Mouse (Mus musculus) CD4-positive naive resting alpha-beta T cell, adult 76 days (primary cell): ENCODE results near the gene Acer1. TPM values are rescaled to one million over a fixed set of nuclear protein-coding genes. Genes with fewer than 3 reads are reported as not detected.

ENCODE experiments used
- total RNA-seq: library from RNA; stranded (reverse); gene quantifications from one replicate; pipeline ENCODE4 v1.2.4, GENCODE M21; 2023

Acer1 gene
- total RNA-seq = not detected

DNA sequence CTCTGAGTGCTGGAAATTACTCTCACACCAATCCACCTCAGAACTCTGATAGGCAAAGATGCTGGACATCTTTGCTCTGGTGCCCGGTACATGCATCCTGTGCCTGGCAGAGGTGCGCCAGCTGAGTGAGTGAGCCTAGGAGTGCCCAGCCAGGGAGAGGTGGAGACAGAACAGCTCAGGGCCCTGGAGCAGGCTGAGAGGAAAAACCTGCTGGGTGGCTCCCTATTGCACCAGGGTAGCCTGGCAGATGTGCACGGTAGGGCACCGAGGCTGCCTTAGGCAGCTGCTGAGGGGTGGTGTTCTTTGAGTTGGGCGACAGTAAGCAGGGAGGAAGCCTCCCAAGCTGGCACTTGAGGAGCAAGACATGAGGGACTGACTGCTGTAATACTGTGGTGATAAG lies at the start of gene Acer1:
Gene Acer1 (minus strand): TSS at position 114 of the 400 bp plus-strand sequence.

DNA sequence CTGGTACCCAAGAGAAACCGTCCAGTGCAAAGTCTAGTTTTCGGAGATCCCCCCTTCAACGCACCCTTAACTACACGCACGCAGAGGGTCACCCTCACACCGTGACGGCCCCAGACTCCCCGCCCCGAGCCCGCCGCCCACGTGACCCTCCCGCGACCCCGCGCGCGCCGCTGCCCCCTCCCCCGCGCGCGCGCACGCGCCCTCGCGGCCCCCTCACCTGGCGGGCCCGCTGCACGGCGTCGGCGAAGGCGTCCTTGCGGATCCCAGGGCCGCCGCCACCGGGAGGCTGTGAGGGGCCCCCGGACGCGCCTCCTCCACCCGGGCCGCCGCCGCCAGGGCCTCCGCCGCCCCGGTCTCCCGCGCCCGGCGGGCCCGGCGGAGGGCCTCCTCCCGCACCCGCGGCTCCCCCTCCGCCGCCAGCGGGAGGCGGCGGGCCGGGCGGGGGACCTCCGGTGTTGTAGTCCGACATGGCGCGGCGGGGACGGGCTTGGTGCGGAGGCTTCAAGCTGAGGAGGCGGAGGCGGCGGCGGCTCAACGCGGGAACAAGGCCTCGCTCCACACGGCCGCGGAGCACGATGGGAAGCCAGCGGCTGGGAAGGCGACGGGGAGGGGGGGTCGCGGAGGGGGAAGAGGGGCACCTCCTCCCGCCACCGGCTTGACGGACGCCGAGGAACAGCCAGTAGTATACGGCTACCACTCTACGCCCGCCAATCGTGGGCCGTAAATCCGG lies 49.2 kb upstream of the Acer1 start, which contains the start of gene Khsrp:
Gene Khsrp (minus strand): TSS at position 592 of the 730 bp plus-strand sequence.

DNA sequence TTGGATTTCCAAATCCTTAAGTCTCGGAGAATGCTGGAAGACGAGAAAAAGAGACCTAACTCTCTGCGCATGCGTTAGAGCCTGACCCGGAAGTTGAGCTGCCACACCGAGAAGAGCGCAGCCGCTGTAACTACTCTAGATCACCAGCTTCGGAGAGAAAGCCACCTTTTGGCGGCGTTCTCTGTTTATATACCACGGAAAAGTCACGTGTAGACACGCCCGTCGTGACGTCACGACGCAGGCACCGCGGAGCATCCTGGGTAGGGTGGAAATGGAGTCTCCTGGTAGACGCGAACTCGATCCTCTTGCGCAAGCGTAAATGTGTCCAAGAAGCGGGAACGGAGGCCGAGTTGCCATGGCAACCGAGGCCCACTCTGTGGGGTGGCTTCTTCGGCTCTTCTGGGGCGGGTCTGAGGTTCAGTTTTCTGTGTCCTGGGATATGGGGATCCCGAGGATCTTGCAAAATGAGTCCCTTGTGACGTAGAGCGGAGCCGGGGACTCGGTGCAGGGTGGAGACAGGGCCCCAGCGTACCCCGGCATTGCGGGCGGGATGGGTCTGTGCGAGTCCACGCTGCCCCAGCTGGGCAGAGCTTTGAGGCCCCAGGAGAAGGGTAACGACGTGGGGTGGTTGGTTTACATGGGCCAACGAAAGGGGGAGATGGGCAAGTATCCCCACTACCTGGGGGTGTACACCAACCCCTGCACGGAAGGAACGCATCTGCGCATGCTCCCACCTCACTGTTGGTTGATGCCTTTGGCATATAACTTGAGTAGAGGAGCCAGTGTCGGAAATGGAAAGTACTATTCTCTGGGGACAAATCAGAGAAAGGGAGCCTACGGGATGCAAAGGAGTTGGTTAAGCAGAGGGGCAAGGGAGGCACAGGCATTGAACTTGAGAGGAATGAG lies 29.6 kb upstream of the Acer1 start, which contains the start of the genes Gtf2f1 and Gm17949:
Gene Gtf2f1 (minus strand): TSS at position 53 of the 906 bp plus-strand sequence.
Gene Gm17949 (plus strand): TSS at position 234 of the 906 bp plus-strand sequence.

DNA sequence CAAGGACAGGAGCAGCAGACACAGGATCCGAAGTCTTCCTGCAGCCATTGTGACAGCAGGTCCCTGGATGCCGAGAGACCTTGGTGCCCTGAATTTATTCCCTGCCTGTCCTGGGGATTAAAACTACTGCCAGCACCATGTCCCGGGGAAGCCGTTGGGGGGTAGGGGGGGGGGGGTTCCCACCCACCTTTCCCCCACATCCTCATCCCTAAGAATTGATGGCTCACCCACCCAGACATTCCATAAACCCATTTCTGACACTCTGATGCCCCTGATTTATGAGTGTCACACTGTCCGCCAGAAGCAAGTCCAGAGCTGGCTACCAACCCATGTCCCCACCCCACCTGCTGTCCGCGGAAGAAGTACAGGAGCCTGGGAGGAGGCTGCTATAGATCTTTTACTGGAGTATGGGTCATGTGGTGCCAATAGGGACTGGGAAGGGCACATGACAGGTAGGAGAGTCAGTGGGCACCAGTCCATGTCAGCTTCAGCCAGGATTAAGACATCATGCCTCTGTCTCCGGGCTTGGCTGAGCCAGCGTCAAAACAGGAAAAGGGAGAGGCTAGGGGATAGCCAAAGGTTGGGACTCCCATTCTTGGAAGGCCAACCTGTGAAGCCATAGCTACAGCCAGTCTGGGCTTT lies 18.2 kb upstream of the Acer1 start, which contains the start of gene Pspn:
Gene Pspn (minus strand): TSS at position 51 of the 642 bp plus-strand sequence.

DNA sequence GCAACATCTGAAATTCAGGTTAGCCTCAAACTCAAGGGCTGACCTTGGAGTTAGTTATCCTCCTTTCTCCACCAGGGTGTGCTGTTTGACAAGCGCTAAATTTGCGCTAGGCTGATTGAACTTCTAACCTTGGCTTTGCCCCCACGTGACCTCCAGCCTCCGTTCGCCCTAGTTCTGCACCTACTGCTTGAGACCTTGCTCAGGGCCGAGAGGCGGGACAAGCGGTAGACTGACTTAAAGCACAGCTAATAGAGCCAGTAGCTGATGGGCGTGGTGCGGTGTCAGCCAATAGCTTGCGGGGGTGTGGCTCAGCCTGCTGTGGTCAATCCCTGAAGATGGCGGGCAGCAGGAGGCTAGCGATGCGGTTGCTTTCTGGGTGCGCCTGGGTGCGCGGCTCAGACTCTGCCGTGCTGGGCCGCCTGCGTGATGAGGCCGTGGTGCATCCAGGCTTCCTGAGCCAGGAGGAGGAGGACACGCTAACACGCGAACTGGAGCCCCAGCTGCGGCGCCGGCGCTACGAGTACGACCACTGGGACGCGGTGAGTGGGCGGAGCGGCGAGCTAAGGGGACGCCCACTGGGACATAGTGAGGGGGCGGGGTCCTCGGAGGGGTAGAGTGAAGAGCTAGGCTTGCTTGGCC lies 15.2 kb upstream of the Acer1 start, which contains the start of gene Alkbh7:
Gene Alkbh7 (plus strand): TSS at position 311 of the 639 bp plus-strand sequence.

DNA sequence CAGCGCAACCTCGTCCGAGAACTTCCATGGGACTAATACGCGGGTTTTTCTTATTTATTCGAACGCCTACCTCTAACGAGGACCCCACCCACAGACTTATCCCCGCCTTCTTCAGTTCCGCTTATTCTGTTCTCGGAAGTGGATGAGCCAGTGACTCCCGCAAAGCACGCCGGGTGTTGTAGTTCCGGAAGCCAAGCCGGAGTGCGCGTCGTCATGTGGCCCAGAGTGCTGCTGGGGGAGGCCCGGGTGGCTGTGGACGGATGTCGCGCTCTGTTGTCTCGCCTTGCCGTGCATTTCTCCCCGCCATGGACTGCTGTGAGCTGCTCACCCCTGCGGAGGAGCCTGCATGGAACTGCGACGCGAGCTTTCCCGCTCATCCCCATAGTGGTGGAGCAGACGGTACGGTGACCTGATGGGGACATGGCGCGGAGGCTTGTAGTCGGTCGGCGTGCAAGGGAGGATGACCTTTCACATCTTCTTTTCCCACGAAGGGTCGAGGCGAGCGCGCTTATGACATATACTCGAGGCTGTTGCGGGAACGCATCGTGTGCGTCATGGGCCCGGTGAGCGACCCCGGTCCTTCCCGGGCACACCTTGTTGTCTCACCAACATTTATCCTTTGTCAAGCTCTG lies 8.3 kb upstream of the Acer1 start, which contains the start of gene Clpp:
Gene Clpp (plus strand): TSS at position 191 of the 632 bp plus-strand sequence.

DNA sequence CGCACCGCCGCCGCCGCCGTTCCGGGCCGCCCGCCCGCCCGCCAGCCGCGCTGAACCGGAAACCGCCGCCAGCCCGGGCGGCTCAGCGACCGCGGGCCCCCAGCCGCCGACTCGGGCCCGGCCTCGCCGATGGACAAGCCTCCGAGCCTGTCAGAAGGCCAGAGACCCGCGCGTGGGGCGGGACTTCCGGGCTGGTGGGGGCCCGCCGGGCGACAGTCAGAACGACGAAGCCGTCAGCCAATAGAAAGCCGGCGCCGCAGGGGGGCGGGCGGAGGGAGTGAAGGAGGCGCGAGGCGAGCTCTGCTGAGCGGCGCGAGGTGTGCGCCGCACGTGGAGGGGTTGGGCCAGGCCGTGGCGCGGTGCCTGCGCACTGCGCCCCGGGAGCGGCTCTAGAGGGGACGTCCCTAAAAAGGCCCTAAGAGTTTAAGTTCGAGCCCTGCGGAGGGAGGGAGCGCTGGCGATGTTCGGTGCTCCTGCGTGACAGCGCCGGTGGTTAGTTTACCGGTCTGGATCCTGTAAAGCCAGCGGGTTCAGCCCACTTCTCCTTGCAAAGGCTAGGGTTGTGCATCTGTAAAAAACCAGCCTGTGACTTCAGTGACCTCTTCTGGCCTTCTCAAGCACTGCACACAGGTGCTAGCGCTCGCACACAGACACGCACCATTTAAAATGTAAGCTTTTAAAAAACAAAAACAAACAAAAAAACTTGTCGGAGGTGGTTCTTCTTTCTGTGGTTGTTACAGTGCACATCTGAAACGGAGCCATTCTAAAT lies 46.4 kb downstream of the Acer1 start, which contains the start of gene Mllt1:
Gene Mllt1 (minus strand): TSS at position 53 of the 769 bp plus-strand sequence.

Other genes starting within 250 kb of the Acer1 start
- not detected for gene Nrtn, start 224.6 kb downstream of the Acer1 start, total RNA-seq
- gene Dus3l, start 217.4 kb downstream of the Acer1 start, total RNA-seq = 54.3 TPM
- gene Prr22, start 211.9 kb downstream of the Acer1 start, total RNA-seq = 0.70 TPM
- gene Rfx2, start 151.1 kb downstream of the Acer1 start, total RNA-seq = 11.5 TPM
- gene Acsbg2, start 107.7 kb downstream of the Acer1 start, total RNA-seq = not detected
- gene 1700061G19Rik, start 106.6 kb downstream of the Acer1 start, total RNA-seq = 0.47 TPM
- 32.9 TPM for gene Mllt1, start 46.7 kb downstream of the Acer1 start, total RNA-seq
- gene Clpp, start 8.2 kb upstream of the Acer1 start, total RNA-seq = 19.8 TPM
- gene Alkbh7, start 15.2 kb upstream of the Acer1 start, total RNA-seq = 9.5 TPM
- not detected for gene Pspn, start 17.9 kb upstream of the Acer1 start, total RNA-seq
- 64.2 TPM for gene Gtf2f1, start 29.2 kb upstream of the Acer1 start, total RNA-seq
- not detected for gene Gm17949, start 29.3 kb upstream of the Acer1 start, total RNA-seq
- 118 TPM for gene Khsrp, start 49.4 kb upstream of the Acer1 start, total RNA-seq
- not detected for gene Slc25a41, start 59.5 kb upstream of the Acer1 start, total RNA-seq
- gene Crb3, start 77.0 kb upstream of the Acer1 start, total RNA-seq = 2.2 TPM
- 26.8 TPM for gene Slc25a23, start 77.7 kb upstream of the Acer1 start, total RNA-seq
- 119 TPM for gene Dennd1c, start 96.4 kb upstream of the Acer1 start, total RNA-seq
- gene Tubb4a, start 105.7 kb upstream of the Acer1 start, total RNA-seq = 2.1 TPM
- gene Tnfsf9, start 123.2 kb upstream of the Acer1 start, total RNA-seq = 0.88 TPM
- not detected for gene Cd70, start 167.7 kb upstream of the Acer1 start, total RNA-seq
- gene Tnfsf14, start 212.1 kb upstream of the Acer1 start, total RNA-seq = 0.50 TPM
- gene C3, start 246.0 kb upstream of the Acer1 start, total RNA-seq = 2.7 TPM